Mouse (Mus musculus): ENCODE measurements around the gene Acp7.

GRCm38 (mm10) chr7:28671172-28671571 is 40.0 kb upstream of the Acp7 start:
- TF ChIP-seq CTCF (IDR thresholded peaks at IDR 0.05; ENCODE audit: low read depth) = peak; percentile 40
- no peak for TF ChIP-seq EP300 (optimal IDR thresholded peaks at IDR 0.05)
